Comparison of ENCODE assay signal across 9 mouse cellular contexts in genomic region chr2:15040326-15040725, GRCm38 (mm10). TPM values are rescaled to one million over a fixed set of nuclear protein-coding genes. Genes with fewer than 3 reads are reported as not detected.
DNase-seq lines count a peak whose midpoint lies in the region; ATAC-seq and TF ChIP-seq lines count a peak whose summit lies in the region.
"Had no signal": no experiment of that assay in that cellular context is flagged by ENCODE, and none has a peak within 500 bp of the region (broad histone marks: within the 10 kb centered on the region; RNA-seq: fewer than 3 reads in every experiment).

No protein-coding gene starts in this region.

- peak; percentile 2 for DNase-seq in adrenal gland, postnatal 25 days
- DNase-seq in adrenal gland, postnatal 4 days (ENCODE audit: low spot score in 2 of 2) = no peak
- DNase-seq in liver, embryonic 11.5 days (ENCODE audit: low spot score) = no peak
- no peak for DNase-seq in liver
- no peak for DNase-seq in stomach, postnatal 0 days (ENCODE audit: low spot score)
- no peak for DNase-seq in layer of hippocampus, adult 9-10 months (ENCODE audit: low spot score)
- no peak for DNase-seq in neural tube, embryonic 10.5 days (ENCODE audit: extremely low spot score, low spot score)

- TF ChIP-seq CTCF in stomach, postnatal 0 days (IDR thresholded peaks at IDR 0.05; ENCODE audit: low read depth) = peak; percentile 66

- H3K27ac ChIP-seq in liver, embryonic 11.5 days (ENCODE audit: low read depth, low read length) = no peak overlapping the region
- H3K27ac ChIP-seq in stomach, postnatal 0 days (replicated peaks) = no peak overlapping the region
- H3K27ac ChIP-seq: limb, embryonic 12.5 days had no signal

- TF ChIP-seq EP300 in stomach, postnatal 0 days (optimal IDR thresholded peaks at IDR 0.05) = no peak

- no peaks in the 10 kb centered on the region for H3K27me3 ChIP-seq in liver, embryonic 11.5 days (replicated peaks; ENCODE audit: control insufficient read depth, insufficient read depth, low read length)
- no peaks in the 10 kb centered on the region for H3K27me3 ChIP-seq in stomach, postnatal 0 days (ENCODE audit: control insufficient read depth, insufficient read depth, low read length)
- H3K27me3 ChIP-seq: limb, embryonic 12.5 days had no signal

- H3K4me3 ChIP-seq in liver, embryonic 11.5 days (ENCODE audit: low read depth, low read length) = no peak overlapping the region
- H3K4me3 ChIP-seq in stomach, postnatal 0 days (ENCODE audit: low read depth, low read length) = no peak overlapping the region
- H3K4me3 ChIP-seq: limb, embryonic 12.5 days had no signal

- 55% methylated on average over 5 of the region's 5 CpGs for WGBS in liver, embryonic 11.5 days
- WGBS in stomach, postnatal 0 days = 57% methylated on average over 5 of the region's 5 CpGs

- no peaks in the 10 kb centered on the region for H3K4me1 ChIP-seq in liver, embryonic 11.5 days (replicated peaks; ENCODE audit: control insufficient read depth, insufficient read depth, low read length)
- no peaks in the 10 kb centered on the region for H3K4me1 ChIP-seq in stomach, postnatal 0 days (replicated peaks; ENCODE audit: control insufficient read depth, insufficient read depth)
- H3K4me1 ChIP-seq: limb, embryonic 12.5 days had no signal

- peak; percentile 42; the same call in 1 of the 2 replicates for ATAC-seq in liver, embryonic 11.5 days (replicated peaks; ENCODE audit: low FRiP score)
- ATAC-seq in frontal cortex, adult (ENCODE audit: low TSS enrichment) = peak; percentile 67
- no peak for ATAC-seq in stomach, postnatal 0 days (ENCODE audit: low FRiP score, low TSS enrichment)

- no peak overlapping the region for H3K4me2 ChIP-seq in liver, embryonic 11.5 days
- no peak overlapping the region for H3K4me2 ChIP-seq in stomach, postnatal 0 days (replicated peaks; ENCODE audit: low read depth)
- H3K4me2 ChIP-seq: limb, embryonic 12.5 days had no signal

- H3K36me3 ChIP-seq in liver, embryonic 11.5 days (ENCODE audit: control insufficient read depth, insufficient read depth, low read length) = no peaks in the 10 kb centered on the region
- H3K36me3 ChIP-seq in stomach, postnatal 0 days (ENCODE audit: control insufficient read depth, insufficient read depth, low read length) = no peaks in the 10 kb centered on the region; the same call in 1 of the 2 replicates

- H3K9ac ChIP-seq in liver, embryonic 11.5 days (ENCODE audit: low read depth, low read length) = no peak overlapping the region
- H3K9ac ChIP-seq in stomach, postnatal 0 days (ENCODE audit: low read length) = no peak overlapping the region
- H3K9ac ChIP-seq: limb, embryonic 12.5 days had no signal

- no peaks in the 10 kb centered on the region for H3K9me3 ChIP-seq in liver, embryonic 11.5 days (ENCODE audit: control insufficient read depth, low read length)
- no peaks in the 10 kb centered on the region for H3K9me3 ChIP-seq in stomach, postnatal 0 days (ENCODE audit: control insufficient read depth, low read length)
- H3K9me3 ChIP-seq: limb, embryonic 12.5 days had no signal

RNA-seq across cellular contexts. Expression of gene Arl5b, which starts 8.9 kb away (rescaled TPM):
- total RNA-seq in adrenal gland, postnatal 25 days (2021) = 23.3 and 24.1 TPM in 2 replicates
- total RNA-seq in adrenal gland, postnatal 4 days (2021) = 10 to 100 TPM; 27.3 TPM
- polyA plus RNA-seq in liver, embryonic 11.5 days (2014; fragmentation: Nextera tagmentation; extraction: Ambion mirVana) = 17.0 and 20.8 TPM in 2 replicates
- polyA plus RNA-seq in stomach, postnatal 0 days (2015; fragmentation: Nextera tagmentation; extraction: Ambion mirVana) = 16.1 and 19.7 TPM in 2 replicates

RNA-seq across cellular contexts. Expression of gene Nsun6, which starts 14.5 kb away (rescaled TPM):
- 11.7 and 11.8 TPM in 2 replicates for total RNA-seq in adrenal gland, postnatal 25 days (2021)
- total RNA-seq in adrenal gland, postnatal 4 days (2021) = 10 to 100 TPM; 11.4 to 12.4 TPM
- 7.4 and 9.3 TPM in 2 replicates for polyA plus RNA-seq in liver, embryonic 11.5 days (2014; fragmentation: Nextera tagmentation; extraction: Ambion mirVana)
- polyA plus RNA-seq in stomach, postnatal 0 days (2015; fragmentation: Nextera tagmentation; extraction: Ambion mirVana) = 8.1 and 9.5 TPM in 2 replicates
